Mouse (Mus musculus): Measurements from ENCODE around the gene Srrm2. TPM values are rescaled to one million over a fixed set of nuclear protein-coding genes. Genes with fewer than 3 reads are reported as not detected.
"Not testable (repeated sequence)": the region's sequence is repeated elsewhere in the genome, so short reads cannot be mapped to it uniquely, and the experiment has no call there.

The Srrm2 gene
- total RNA-seq, 2 experiments from 2014 or later: 294 to 468 TPM

DNA sequence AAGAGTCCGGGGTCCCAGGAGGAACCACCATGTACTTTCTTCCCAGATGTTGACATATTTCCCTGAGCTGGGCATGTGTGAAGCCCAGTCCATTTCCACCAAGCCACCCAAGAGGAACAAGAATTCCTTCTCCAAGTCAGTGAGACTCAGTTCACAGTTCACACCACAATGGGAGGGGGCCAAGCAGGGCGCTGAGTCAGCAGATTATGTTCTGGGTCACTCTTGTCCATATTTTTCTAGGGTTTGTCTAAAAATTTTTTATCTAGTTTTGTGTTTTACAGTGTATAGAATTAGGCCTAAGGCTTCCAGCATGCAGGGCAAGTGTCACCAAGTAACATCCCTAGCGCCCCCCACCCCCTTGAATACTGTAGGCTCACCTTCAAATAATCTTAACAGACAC lies 29.2 kb upstream of the Srrm2 start:
- no peak for ATAC-seq (replicated peaks; ENCODE audit: low FRiP score, poor library complexity, severe bottlenecking)

DNA sequence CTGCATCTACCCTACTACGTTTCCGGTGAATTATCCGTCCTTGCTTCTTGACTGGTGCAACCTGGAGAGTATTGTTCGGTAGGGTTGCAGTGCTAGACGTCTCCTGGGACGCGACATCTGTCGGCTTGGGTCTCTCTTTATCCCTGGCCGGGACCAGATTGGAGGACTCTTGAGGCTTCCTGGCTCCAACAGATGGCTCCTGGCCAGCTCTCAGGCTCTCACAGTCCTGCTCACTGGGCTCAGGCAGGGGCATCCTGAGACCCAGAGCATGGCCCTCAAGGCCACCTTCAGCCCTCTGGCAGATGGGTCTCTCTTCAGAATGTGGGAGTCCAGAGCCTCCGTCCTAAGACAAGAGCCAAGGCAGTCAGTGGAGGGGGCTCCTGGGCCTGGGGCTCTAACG lies 27.4 kb upstream of the Srrm2 start:
- ATAC-seq (replicated peaks; ENCODE audit: low FRiP score, poor library complexity, severe bottlenecking): no peak

DNA sequence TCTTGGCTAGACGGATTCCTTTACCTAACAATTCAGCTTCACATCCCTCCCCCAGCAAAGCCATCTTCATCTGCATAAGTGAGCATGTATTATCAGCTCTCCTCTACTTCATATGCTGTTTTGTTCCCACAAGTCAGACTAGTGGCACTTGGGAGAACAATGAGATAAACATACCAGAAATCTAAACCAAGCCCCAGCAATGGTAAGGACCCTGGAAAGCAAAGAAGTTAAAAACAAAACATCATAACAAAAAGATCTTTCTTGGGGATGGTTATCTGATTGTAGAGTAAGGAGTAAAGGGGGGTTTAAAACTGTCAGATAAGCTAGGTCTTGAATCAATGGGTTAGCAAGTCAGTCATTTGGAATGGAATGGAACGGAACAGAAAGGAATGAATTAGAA lies 19.8 kb upstream of the Srrm2 start:
- no peak for ATAC-seq (replicated peaks; ENCODE audit: low FRiP score, poor library complexity, severe bottlenecking)

DNA sequence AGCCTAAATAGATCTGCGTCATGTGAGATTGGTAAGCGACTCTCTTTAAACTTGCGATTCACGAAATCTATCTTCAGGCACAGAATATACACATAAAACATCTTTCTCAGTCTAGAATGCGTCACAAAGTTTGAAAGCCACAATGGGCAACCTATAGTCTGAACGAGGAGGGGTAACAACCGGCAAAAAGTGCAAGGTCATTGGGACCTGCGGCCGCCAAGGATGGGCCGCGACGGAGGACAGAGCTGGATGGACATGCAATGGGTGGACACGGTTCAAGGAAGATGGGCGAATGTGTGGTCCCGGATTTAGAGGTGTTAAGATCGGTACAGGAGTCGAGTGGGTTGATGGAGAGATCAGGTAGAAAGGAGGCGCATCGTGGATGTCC lies 19.4 kb upstream of the Srrm2 start:
- ATAC-seq (replicated peaks; ENCODE audit: low FRiP score, poor library complexity, severe bottlenecking): peak; percentile 54

DNA sequence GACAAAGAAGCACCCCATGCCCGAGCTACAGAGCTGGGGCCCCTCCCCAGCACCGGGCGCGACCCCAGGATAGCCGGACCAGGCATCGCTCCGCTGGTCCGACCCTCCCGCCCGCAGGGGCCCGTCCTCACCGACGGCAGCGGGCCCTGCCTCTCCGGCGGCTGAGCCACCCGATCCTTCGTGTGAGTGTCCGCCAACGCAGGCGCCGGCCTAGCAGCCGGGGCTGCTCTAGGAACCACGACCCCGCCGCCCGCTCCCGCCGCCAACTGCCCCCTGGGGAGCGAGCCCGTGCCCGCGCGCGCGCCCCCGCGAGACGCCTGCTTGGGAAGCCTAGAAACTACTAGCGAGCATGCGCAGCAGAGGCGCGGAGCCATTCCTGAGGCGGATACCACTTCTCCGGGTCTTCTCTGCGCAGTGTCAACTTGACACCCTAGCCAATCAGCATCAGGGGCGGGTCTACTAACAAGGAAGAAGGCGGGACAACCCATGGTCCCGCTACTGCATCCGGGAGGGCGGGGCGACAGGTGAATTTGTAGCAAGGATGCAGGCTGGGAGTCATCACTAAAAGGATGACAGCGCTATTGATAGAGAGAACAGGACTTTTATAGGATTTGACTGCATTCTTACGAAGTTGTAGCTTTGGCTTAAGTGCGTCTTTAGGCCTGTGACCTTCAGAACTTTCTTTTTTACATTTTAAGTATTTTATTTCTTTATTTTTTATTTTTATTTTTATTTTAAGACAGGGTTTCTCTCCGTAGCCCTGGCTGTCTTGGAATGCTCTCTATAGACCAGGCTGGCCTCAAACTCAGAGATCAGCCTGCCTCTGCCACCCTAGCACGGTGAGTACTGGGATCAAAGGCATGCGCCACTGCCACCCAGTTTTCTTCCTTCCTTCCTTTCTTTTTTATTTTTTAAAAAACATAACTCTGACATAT lies 18.8 kb upstream of the Srrm2 start, which contains the start of gene Flywch1:
Gene Flywch1, minus strand, starts transcription at position 319 of the 935 bp plus-strand sequence.
- peak; percentile 99 for ATAC-seq (replicated peaks; ENCODE audit: low FRiP score, poor library complexity, severe bottlenecking)

DNA sequence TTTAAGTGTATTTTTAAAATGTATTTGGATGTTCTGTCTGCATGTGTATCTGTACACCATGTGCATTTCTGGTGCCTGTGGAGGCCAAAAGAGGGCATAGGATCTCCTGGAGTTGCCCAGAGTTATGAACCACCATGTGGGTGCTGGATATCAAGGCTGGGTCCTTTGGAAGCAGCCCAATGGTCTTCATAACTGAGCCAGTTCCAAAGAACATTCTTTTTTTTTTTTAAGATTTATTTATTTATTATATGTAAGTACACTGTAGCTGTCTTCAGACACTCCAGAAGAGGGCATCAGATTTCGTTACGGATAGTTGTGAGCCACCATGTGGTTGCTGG lies 18.1 kb upstream of the Srrm2 start:
- not testable (repeated sequence) for ATAC-seq (replicated peaks; ENCODE audit: low FRiP score, poor library complexity, severe bottlenecking)

DNA sequence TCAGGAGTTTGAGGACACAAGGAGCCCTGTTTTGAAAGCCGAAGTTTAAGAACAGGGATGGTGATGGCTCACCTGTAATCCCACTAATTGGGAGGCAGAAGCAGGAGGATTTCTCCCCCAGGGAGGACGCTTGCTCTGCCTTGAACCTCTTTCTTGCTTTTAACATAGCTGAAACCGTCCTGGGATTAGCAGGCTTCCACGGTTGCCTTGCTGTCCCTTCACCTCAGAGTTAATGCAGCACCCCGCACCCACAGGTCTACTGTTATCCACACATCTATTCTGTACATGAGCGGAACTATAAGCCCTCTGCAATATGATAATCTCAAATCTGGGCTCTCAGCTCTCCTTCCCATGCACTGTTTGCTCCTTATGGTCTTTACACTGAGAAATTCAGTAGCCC lies 16.7 kb upstream of the Srrm2 start:
- no peak for ATAC-seq (replicated peaks; ENCODE audit: low FRiP score, poor library complexity, severe bottlenecking)

DNA sequence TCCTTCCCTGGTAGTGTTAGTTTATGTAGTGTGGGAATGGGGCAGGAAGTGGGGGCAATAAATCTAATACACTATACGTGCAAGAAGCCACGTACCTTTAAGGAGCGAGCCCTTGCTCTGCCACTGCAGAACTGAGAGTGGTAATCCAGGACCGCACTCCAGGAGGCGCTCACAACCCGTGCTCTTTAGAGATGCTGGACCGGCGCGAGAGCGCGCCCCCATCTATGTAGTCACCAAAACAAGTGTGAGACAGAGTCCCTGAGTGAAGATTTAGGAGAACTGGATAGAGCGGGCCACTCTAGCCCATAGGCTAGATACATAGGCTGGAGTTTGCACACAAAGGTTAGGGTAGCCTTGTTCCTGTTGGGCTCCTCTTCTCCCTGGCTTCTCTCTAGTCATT lies 16.2 kb upstream of the Srrm2 start:
- ATAC-seq (replicated peaks; ENCODE audit: low FRiP score, poor library complexity, severe bottlenecking): 0 out of 2 replicates have a peak, but pooled peaks have one; percentile 37

DNA sequence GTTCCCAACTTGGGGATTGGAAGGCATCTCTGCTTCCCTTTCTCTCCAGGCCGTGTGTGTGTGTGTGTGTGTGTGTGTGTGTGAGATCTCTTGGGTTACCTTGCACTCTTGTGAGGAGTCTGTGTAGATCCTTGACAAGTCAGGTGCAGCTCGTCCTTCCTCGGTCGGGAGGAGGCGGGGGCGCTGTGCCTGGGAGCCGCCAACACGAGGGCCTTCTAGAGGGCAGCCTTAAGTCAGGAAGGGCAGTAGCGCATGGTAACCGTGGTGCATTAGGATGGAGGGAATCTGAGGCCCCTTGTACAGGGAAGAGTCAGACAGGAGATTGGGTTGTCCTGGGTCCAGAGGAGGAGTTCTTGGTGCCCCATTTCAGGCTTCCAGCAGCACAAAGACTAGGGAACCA lies 14.1 kb upstream of the Srrm2 start:
- ATAC-seq (replicated peaks; ENCODE audit: low FRiP score, poor library complexity, severe bottlenecking): no peak

DNA sequence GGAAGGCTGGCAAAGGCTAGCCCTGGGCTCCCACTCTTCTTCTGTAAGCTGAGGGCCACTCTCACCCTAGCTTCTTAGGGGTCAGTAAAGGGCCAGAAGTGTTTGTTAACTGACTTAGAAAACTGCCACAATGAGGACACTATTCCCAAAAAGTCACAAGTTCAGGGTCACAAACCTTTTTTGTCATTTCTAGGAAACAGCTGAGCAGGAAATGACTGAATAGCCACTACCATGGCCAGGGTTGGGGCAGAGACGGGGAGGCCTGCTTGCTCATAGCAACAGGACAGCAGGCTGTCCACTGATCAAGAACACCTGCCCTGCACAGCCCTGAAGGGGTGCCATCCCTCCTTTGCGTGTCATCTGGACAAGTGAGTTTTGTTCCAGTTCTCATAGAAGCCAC lies 13.2 kb upstream of the Srrm2 start:
- no peak for ATAC-seq (replicated peaks; ENCODE audit: low FRiP score, poor library complexity, severe bottlenecking)

DNA sequence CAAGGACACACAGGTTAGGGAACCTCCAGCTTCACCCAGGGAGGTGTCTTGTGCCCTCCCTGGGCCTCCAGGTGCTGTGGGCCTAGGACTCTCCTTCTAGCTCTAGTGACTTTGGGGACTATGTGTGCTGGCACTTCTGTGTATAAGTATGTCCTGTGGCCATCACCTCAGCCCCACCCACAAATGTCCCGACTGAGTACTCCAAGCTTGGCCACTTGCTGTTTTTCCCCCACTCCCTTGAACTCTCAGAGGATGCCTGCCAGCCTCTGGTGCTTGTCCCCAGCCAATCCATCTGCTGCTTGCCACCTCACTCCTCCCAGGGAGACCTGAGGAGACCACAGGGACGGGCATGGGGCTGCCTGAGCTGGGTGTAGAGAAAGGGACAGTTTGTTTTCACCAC lies 11.9 kb upstream of the Srrm2 start:
- no peak for ATAC-seq (replicated peaks; ENCODE audit: low FRiP score, poor library complexity, severe bottlenecking)

DNA sequence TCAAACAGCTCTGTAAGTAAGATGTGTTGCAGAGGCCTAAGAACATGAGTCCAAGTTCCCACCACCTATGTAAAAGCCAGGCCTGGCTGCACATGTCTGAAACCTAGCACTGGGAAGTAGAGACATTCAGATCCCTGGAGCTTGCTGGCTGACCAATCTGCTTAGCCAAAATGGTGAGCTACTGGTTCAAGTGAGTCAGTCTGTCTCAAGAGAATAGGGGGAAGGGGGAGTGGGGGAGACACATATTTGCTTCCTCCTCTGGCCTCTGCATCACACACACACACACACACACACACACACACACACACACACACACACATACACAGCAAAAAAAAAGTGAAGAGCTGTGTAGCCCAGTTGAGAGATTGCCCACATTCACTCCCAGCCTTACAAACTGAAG lies 7.0 kb upstream of the Srrm2 start:
- ATAC-seq (replicated peaks; ENCODE audit: low FRiP score, poor library complexity, severe bottlenecking): no peak

DNA sequence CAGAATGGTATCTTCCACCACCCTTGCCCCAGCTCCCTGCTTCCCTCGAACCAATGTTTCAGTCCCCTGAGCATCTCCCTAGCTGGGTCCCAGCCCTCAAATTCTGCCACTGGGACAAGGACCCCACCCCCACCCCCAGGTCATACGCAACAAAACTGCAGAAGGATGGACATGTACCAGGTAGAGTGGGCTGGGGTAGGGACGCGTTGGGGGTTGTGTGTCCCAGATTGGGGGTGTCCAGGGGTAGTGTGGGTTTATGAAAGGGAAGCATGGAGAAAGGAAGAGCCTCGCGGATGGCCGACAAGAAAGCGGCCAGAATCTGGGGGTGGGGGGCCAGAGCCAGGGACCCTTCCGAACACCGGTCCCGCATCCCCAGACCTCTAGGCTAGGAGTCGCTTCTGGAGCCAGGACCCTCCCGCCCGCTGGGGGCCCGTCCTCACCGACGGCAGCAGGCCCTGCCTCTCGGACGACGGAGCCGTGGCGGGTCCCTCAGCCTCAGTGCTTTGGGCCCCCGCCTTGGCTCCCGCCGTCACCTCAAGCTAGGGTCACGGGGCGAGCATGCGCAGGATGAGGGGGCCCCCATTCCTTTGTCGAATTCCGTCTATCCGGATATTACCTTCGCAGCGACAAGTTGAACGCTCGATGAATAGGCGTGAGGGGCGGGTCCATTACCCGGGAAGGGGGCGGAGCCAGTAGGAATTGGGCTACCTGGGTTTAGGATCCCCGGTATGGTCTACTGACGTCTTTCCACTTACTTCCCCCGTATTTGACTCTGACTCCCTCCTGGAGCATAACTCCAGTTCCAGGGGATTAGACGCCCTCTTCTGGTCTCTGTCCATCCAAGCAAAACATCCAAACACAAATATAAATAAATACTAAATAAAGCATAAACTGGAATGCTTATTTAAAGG lies 4.5 kb upstream of the Srrm2 start, which contains the start of gene Flywch2:
Gene Flywch2, minus strand, starts transcription at position 521 of the 911 bp plus-strand sequence.
- peak; percentile 72 for ATAC-seq (replicated peaks; ENCODE audit: low FRiP score, poor library complexity, severe bottlenecking)

DNA sequence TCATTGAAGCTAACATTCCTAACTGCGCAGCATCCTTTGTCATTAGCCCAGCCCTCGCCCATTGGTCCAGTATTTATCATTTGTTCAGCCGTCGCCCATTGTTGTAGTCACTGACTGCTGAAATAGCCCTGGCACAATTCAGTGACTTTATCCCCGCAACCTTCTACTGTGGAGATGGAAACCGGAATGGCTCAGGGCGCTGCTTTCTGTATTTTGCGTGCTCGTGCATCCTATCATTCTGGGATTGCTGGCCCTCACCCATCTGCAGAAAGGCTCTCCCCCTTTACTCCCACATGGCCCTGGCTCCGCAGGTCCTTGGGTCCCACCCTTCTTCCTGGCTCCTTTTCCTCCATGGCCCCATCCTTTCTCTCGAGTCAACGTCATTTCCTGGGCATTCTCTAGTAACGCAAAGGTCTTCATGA lies 3.8 kb upstream of the Srrm2 start:
- ATAC-seq (replicated peaks; ENCODE audit: low FRiP score, poor library complexity, severe bottlenecking): no peak

DNA sequence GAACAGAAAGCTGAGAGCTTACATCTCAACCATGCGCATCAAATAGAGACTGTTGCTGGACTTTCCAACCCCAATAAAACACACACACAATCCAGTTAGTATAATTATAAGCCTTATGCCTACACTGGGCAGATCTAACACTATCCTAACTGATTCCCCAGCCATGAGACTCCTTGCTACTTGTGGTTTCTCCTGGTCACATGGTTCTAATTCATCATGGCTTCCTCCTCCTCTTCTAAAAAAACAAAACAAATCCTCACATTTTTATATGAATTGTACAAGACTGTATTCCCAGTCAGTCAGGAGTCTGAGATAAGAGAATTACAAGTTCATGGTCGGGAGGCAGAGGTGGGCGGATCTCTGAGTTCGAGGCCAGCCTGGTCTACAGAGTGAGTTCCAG lies 1.4 kb upstream of the Srrm2 start:
- ATAC-seq (replicated peaks; ENCODE audit: low FRiP score, poor library complexity, severe bottlenecking): no peak

DNA sequence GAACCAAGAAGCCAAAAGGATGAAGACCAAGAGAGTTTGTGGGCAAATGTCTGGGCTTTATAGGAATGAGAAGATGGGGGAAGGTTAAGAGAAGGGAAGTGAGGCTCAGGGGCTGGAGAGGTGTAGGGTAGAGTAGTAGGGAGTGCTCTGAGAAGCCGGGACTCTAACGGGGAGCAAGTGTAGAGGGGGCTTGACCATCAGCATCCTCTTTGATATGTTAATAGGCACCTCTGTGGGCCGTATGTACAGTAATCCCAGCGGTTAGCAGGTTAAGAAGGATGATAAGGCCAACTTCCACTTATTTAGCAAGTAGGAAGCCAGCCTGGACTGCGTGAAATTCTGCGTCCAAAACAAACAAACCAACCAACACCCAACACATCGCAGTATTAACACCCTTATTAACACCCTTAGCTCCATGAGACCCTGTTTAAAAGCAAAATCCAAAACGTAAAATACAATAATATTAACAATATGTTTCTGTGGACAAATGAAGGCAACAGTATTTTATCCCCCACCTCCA lies 523 bp upstream of the Srrm2 start:
- ATAC-seq (replicated peaks; ENCODE audit: low FRiP score, poor library complexity, severe bottlenecking): peak; percentile 37

DNA sequence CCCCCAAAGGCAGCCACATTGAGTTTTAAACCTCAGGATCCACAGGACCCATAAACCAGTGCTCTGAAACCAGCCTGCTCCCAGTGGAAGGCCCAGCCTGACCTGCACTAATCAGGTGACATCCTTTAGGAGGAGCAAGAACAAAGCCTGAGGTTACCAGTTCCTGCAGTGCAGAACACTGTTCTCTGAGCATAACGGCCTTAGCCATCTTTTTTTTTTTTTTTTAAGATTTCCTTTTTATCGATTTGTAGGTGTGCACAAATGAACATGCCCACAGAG lies 686 bp downstream of the Srrm2 start:
- ATAC-seq (replicated peaks; ENCODE audit: low FRiP score, poor library complexity, severe bottlenecking): 0 out of 2 replicates have a peak, but pooled peaks have one; percentile 4

DNA sequence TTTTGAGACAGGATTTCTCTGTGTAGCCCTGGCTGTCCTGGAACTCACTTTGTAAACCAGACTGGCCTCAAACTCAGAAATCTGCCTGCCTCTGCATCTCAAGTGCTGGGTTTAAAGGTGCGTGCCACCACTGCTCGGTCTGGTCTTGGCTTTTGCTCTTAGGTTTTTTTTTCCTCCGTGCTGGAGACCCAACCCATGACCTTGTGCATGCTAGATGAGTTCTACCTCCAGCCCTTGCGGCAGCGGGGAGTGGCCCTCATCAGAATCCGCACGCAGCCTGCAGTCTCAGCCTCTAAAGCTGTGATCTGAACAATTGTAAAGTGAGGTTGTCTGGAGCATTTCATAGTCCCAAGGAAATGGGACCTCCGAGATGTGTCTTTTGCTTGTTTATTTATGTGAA lies 5.0 kb downstream of the Srrm2 start:
- no peak for ATAC-seq (replicated peaks; ENCODE audit: low FRiP score, poor library complexity, severe bottlenecking)

DNA sequence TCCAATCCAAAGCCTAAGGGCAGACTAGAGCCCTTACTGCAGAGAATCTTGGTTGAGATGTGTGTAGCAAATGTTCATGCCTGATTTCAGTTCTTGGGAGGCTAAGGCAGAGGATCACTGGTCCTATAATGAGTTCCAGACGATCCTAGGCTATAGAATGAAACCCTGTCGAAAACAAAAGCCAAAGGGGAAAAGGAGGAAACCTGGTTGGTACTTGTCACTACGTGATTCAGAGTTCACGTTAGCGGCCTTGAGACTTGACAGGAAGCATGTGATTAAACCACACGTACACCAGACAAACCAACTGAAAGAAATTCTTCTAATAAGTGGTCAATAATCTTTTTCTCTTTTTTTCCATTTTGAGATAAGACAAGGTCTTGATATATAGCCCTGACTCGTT lies 7.0 kb downstream of the Srrm2 start:
- no peak for ATAC-seq (replicated peaks; ENCODE audit: low FRiP score, poor library complexity, severe bottlenecking)

DNA sequence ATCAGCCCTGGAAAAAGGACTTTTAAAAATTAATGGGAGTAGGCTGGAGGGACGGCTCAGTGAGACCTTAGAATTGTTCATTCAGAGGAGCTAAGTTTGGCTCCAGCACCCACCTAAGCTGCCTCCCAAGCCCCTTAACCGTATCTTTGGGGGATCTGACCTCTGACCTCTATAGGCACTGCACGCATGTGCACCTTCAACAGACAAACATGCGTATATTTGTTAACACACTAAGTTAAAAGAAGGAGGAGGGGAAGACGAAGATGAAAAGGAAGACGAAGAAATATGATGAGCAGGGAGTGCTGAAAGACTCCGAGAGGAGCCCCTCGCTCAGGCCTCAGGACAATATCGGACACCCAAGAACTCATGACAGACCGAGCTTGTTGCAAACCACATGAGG lies 11.3 kb downstream of the Srrm2 start:
- ATAC-seq (replicated peaks; ENCODE audit: low FRiP score, poor library complexity, severe bottlenecking): no peak
